Mouse (Mus musculus): ENCODE data around the gene Topbp1.

Gene Topbp1

DNA sequence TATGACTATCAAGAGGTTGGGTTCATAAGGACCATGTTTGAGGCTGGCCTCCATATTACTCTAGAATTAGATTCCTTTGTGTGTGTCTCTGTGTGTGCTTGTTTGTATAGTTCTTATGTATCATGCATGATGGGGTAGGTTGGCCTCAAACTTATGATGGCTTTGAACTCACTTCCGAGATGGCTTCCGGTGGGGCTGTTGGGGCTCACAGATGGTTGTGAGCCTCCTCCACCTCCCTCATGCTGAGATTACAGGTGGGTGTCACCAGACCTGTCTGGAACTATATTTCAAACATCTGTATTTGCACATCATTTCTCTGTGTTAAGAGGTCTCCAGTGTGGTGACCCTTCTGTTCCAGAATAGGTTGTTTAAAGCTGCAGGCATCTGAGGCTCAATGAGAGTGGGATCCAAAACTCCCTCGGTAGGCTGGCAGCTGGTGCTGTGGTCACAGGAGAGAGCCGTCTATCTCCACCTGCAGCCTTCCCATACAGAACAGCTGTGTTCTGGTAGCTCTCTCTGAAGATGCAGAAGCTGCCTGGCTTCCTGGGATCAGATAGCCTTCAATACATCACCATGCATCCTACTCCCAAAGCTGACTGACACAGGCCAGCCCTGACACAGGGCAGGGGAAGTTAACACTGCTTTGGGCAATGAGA is 79.3 kb downstream of the Topbp1 start:
- no peak for DNase-seq (ENCODE audit: extremely low spot score, low read depth, low spot score)

DNA sequence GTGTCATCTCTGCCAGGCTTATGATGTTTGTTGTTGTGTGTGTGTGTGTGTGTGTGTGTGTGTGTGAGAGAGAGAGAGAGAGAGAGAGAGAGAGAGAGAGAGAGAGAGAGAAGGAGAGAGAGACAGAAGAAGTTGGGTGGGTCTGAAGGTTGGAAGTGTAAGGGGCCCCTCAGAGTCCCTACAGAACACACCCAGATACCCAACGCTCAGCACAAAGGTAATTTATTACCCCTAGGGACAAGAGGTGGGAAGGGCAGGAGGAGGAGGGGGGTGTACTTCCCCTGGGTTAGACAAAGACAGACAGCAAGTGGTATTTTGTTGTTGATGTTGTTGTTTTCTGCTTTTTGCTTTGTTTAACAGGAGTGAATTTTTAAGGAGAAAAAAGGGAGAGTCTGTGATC is 80.6 kb downstream of the Topbp1 start:
- DNase-seq (ENCODE audit: extremely low spot score, low read depth, low spot score), result no peak

DNA sequence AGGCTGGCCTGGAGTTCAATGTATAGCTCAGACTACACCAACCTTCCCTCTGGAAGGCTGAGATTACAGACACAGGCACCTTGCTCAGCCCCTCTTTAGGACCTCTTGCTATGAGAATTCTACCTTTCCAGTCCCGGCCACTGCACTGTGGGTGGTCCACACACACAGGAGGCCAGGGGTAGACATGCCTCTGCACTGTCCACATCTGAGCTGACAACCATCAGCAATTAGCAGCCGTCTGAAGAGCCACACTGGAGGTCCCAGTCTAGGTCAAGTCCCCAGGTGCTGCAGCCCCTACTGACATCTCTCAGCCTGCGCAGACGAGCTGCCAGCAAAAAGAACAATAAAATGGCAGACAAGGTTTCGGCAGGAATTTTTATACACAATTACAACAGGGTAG is 81.6 kb downstream of the Topbp1 start:
- DNase-seq (ENCODE audit: extremely low spot score, low read depth, low spot score), result no peak

DNA sequence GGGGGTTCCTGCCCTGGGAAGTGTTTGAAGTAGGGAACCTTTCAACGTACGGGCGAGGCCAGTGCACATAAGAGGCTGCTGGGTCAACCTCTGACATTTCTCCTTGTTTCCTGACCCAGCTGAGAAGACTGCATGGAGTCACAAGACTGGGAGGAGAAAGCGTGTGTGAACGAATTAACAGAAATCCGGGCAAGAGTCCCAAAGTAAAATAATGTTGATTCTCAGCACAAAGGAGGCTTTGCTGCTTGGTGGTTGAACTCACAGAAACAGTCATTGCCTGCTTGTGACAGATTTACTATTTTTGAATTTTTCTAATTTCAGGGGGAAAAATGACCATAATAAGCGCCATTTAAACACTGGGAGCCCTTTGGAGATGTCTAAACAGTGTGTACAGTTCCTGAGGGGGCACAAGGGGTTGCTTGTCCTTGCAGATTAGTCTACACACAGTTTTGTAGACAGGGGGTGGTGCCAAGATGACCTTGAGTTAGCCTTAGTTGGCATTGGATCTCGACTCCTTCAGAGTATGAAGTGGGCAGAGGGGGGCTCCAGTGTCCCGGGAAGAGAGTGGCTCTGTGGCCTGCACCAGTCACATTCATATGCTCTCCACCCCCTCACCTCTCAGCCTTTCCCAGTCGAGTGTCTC is 82.1 kb downstream of the Topbp1 start:
- no peak for DNase-seq (ENCODE audit: extremely low spot score, low read depth, low spot score)

DNA sequence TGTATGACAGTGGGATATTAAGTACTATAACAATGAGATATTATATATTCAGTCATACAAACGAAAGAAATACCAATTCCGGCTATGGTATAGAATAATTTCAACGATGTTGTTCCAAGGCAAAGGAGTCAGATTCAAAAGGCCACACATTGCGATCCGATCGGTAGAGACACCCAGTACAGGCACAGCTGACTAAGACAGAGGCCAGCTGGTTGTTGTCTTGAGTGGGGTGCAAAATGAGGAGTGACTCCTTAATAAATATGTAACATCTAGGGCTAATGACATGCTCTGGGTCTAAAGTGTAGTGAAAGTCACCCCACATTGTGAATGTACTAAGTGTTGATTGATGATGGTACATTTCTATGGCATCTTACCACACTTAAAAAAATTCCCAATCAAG is 84.2 kb downstream of the Topbp1 start:
- DNase-seq (ENCODE audit: extremely low spot score, low read depth, low spot score), result no peak

DNA sequence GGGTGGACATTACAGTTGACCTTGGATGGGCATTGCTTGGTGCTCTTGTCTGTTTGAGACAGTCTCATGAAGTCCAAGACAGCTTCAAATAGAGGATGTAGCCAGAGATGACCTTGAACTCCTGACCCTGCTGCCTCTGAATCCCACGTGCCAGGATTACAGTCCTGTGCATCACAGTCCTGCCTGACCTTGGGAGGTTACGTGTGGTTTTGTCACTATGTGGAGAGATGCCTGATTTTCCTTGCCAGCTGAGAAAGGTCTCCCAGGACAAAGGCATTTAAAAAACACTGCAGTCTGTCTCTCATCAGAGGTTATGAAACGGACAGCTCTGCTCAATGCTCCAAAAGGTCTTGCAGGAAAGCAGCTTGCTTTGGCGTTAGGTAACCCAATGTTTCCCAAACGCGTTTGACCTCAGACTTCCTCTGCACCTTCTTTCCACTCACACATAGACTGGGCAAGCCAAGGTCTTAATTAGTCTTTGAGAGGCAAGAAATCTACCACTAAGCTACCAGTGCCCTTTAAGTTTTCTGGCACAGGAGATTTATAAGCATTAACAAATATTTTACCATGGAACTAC is 86.9 kb downstream of the Topbp1 start:
- no peak for DNase-seq (ENCODE audit: extremely low spot score, low read depth, low spot score)

DNA sequence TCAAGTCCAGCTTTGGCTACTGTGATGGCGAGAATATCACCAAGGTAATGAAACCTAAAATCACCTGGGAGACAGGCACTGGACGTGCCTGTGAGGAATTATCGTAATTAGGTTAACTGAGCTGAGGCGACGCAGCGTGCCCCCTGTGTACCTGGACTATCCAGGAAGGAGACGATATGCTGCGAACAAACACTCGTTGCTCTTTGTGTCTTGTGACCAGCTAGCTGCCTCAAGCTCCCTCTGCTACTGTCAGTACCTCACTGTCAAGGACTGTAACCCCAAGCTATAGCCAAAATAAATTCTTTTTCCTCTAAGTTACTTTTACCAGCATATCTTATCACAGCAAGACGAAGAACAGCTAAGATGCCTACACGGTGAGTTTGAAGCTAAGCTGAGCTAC is 88.2 kb downstream of the Topbp1 start:
- no peak for DNase-seq (ENCODE audit: extremely low spot score, low read depth, low spot score)

DNA sequence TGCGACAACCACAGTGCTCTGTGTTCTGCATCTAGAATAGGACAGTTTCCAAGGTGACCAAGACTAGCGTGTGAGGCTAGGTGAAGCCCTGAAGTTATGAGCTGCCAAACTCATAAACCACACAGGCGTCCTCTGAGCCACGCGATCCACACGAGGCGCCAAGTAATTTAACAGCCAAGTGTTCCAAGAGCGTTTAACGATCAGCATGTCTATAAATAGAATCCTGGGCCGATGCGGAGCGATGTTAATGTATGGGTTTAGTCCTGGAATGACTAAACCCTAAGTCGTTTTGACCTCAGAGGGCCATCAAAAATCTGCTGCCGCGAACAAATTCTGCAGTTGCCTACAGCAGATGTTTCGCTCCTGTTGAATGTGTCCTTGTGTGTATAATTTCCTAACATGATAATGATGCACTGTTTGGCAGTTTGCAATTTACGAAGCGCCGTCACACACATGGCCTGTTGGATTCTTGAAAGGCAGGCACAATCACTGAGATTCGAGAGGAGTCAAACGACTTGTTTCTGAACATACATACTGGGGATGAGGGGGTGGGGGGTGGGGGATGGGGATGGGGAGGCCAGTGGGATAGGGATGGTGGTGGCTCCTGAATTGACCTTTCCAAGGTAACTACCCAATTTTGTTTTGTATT is 93.6 kb downstream of the Topbp1 start:
- peak; percentile 50 for DNase-seq (ENCODE audit: extremely low spot score, low read depth, low spot score)
